Mouse (Mus musculus) G1E-ER4 (cell line): ENCODE measurements around the gene Ostn. TPM values are rescaled to one million over a fixed set of nuclear protein-coding genes. Genes with fewer than 3 reads are reported as not detected.
"Not testable (repeated sequence)": the region's sequence is repeated elsewhere in the genome, so short reads cannot be mapped to it uniquely, and the experiment has no call there.

Experiments
- GATA1 ChIP-seq: IDR thresholded peaks from one replicate; pipeline ENCODE4 v1.8.0; 2012; ENCODE audit warnings: low read length, inconsistent platforms
- polyA plus RNA-seq: library from polyadenylated mRNA; stranded (reverse); fragments of >175 nt; gene quantifications from 2 replicates; pipeline ENCODE4 v1.2.3, GENCODE M21; 2012

The Ostn gene
- not detected in 2 replicates for polyA plus RNA-seq

- not testable (repeated sequence) for TF ChIP-seq GATA1
Observed at GRCm38 (mm10) chr16:27307189-27307588, at the start of gene Ostn. TSS of gene Ostn (plus strand) at chr16:27307489.

DNA sequence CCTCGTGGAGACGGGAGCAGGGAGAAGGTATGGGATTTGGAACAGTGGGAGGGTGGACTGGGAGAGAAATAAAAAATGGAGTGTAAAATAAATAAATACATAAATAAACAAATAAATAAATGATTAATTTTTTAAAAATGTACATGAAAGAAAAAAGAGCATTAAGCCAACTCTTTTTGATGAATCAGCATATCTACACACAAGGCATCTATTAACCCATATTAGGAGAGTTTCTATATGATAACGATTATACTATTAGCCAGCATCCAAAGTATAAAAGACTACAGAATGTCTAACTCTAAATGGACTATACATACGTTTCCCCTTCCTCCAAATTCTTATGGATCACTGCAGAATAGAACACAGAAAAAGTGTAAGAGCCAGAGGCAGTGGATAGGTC, 38.5 kb upstream of the Ostn start:
- TF ChIP-seq GATA1, result no peak

DNA sequence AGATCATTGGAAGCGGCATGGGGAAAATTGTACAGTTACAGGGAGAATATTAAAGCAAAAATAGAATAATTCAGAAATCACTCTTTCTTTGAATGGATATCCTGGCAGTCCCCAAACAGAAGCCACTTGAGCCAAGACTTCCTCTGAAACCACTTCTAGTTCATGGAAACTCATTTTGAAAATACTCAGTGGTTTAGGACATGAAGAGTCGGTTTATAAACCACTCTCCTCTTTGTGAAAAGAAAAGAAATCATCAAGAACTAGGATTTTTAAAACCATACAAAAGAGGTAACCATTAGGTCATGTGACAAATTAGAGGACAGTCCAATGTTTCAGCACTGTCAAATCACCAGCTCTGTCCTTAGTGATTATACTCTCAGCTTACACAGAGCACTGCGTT, 19.9 kb upstream of the Ostn start:
- TF ChIP-seq GATA1, result no peak

GRCm38 (mm10) chr16:27296508-27296907, 10.8 kb upstream of the Ostn start:
- TF ChIP-seq GATA1, result no peak

- TF ChIP-seq GATA1, result no peak
Observed at GRCm38 (mm10) chr16:27296929-27297328, 10.4 kb upstream of the Ostn start.

GRCm38 (mm10) chr16:27319099-27319498, 11.8 kb downstream of the Ostn start:
- no peak for TF ChIP-seq GATA1

DNA sequence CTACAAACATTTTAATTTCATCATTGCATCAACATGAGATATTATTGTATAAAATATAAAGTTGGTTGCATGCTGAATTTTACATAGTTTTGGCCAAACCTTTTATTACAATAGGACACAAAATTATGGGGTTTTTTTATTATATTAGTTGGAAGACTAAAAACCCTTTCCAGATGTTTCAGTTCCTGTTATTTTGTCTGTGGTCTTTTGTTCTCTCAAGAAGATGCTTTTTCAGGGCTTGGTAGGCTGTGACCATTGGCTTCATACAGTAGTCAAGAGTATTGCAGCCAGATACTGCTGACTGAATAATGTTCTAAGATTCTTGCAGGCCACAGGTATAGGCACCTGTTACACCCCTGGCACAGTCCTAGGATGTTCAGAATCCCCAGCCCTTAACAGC, 14.8 kb downstream of the Ostn start:
- TF ChIP-seq GATA1, result no peak

- TF ChIP-seq GATA1, result no peak
Observed at GRCm38 (mm10) chr16:27326463-27326862, 19.2 kb downstream of the Ostn start.

- no peak for TF ChIP-seq GATA1
Observed at GRCm38 (mm10) chr16:27347521-27347920, 40.2 kb downstream of the Ostn start.

DNA sequence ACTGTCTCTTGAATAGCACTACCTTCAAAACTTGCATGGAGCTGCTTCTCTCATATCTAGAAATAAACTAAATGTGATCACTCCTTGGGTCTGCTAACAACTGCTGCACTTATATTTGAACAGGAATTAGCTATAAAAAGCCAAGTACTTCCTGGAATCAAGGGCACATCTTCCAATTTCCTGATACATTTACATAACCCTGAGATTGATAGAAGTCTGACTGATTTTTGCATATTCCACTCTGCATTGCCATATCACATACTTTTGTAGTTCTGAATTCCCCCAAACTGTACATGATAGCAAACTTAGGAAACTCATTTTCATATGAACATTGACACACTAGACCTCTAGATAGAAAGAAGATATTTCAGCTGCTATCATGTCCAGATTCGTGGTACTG, 41.1 kb downstream of the Ostn start:
- TF ChIP-seq GATA1, result no peak

DNA sequence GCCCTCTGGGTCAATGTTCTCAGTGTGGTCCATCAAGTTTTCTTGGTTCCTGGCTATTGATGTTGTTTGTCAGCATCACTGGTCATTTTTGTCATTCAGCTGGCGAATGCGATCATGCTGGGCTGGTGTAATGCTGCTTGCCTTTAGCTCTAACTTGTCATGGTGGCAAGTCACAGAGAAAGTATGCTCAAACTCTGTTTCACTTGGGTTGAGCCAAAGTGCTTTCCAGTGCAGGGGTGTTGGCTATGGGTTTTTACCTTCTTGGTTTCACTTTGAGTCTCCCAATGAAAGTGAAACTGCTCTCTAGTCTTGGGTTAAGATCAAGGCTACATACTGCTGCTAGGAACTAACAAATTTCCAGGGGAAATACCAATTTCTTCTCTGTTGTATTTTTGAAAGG, 41.9 kb downstream of the Ostn start:
- TF ChIP-seq GATA1, result no peak

DNA sequence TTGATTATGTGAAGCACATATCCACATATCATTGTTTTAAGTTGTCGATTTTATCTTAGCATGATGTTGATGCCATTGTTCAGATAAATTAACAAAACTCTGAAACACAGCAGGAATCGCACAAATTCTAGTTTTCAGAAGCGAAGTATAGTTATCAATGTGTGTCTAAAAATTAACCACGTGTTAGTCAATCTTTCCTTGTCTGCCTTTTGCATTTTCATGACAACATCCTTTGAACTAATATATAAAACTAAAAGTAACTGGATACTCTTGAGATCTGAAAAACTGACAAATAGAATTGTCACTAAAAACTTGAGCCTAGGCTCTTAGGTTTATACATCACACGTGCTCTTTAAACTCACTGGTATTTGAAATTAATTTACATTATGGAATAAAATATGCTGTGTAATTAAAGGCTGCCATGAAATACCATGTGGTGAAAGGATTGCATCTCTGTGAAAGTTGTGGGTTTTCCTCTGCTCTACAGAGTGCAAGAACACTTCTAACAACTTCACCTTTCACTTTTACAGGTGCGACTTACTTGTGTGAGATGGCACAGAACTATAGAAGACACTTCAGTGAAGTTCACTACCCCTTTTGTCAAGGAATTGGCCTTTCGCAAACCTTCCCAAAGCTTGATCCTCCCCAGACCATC, 42.7 kb downstream of the Ostn start:
- TF ChIP-seq GATA1, result no peak

DNA sequence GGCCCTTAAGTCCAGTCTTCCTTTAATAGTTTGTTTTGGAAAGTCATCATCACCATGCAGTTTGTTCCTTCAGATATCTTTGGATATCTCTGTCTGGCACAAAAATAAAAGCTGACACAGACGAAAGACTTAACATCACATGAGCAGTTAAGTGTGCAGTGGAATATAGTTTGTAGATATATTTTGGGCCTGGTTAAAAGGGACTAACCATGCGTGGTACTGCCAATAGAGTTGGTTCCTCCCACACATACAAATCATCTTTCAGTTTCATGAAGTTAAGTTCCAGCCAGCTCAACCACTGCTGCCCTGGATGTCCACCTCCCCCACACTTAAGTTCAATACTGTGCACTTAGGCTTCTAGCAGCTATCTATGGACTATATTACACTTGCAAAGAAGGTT, 47.2 kb downstream of the Ostn start:
- no peak for TF ChIP-seq GATA1

DNA sequence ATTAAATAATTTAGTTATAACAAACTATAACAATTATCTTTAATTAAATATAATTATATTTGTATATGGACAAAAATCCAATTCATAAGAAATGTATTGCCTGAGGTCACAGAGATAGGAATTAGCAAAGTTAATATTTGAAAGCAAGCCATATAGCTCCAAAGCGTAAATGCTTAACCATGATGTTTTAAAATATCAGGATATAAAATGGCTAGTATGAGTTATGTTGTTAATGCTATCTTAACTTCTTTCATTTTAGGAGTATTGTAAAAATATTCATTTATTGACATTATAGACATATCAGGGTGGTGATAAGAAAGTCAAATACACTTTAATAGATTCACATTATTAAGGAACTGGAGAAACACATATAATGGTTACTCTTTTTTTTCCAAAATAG, 52.8 kb downstream of the Ostn start:
- TF ChIP-seq GATA1, result no peak

DNA sequence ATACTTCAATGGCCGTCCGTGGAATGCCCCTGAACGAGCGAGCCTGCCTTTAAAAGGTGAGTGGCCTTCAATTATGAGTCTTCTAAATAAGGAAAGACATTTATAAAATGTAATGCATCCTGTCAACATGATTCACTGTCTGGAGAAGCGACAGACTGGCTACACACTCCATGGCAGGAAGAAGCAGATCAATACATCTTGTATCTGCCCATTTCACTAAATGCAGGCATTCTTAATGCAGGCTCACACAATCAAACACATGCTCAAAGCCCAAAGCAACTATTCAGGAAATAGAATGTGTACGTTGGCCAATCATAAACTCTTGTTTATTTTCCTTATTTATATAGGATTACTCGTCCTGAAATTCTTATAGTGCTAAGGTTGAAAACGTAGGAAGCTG, 62.9 kb downstream of the Ostn start, which contains the start of gene Uts2b:
Gene Uts2b, minus strand, starts transcription at position 49 of the 400 bp plus-strand sequence.
- no peak for TF ChIP-seq GATA1

DNA sequence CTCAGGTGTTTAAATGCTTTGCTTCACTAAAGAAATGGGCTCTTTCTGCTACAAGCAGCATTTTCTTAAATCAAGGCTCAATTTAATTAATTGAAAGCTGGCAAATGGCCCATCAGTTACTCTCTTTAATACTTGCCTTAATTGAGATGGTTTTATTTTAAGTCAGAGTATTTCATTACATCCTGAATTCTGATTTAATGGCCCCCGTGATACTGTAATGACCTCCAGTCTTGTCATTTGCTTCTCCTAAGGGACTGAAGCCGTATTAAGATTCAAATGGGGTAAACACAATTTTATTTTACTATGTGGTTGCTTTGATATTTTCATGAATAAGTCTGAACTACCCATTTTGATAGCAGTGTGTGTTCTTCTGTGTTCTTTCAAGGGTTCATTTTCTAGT, 63.4 kb downstream of the Ostn start:
- TF ChIP-seq GATA1, result no peak

GRCm38 (mm10) chr16:27374139-27374538, 66.8 kb downstream of the Ostn start:
- TF ChIP-seq GATA1, result no peak

GRCm38 (mm10) chr16:27375318-27375717, 68.0 kb downstream of the Ostn start:
- TF ChIP-seq GATA1, result no peak
